Mouse (Mus musculus) myocyte (in vitro differentiated cells): ENCODE results near the gene Gm45808. TPM values are rescaled to one million over a fixed set of nuclear protein-coding genes. Genes with fewer than 3 reads are reported as not detected.
"Not testable (repeated sequence)": the region's sequence is repeated elsewhere in the genome, so short reads cannot be mapped to it uniquely, and the experiment has no call there.

Source experiments
- H3K27me3 ChIP-seq: one replicate; pipeline ENCODE4 v1.6.1; 2011; ENCODE audit not compliant: control insufficient read depth, insufficient read depth, insufficient read length
- H3K36me3 ChIP-seq: one replicate; pipeline ENCODE4 v1.6.1; 2011; ENCODE audit not compliant: control insufficient read depth, insufficient read depth
- H3K4me2 ChIP-seq: one replicate; pipeline ENCODE4 v1.6.1; 2011; ENCODE audit warnings: low read depth, control low read depth
- H3K4me3 ChIP-seq: one replicate; pipeline ENCODE4 v1.5.1; 2011; ENCODE audit warnings: mild to moderate bottlenecking, control low read depth, moderate library complexity
- H3K79me2 ChIP-seq: one replicate; pipeline ENCODE4 v1.6.1; 2011; ENCODE audit not compliant: control insufficient read depth, insufficient read depth
- H3ac ChIP-seq: one replicate; pipeline ENCODE4 v1.6.1; 2011; ENCODE audit not compliant: control insufficient read depth, insufficient read length
- CEBPB ChIP-seq: IDR thresholded peaks from 2 replicates; pipeline ENCODE4 v1.6.1; 2011; ENCODE audit warnings: mild to moderate bottlenecking, moderate library complexity; ENCODE audit not compliant: poor library complexity, insufficient read depth, severe bottlenecking
- E2F4 ChIP-seq: IDR thresholded peaks from one replicate; pipeline ENCODE4 v1.6.1; 2011; ENCODE audit warnings: mild to moderate bottlenecking, control low read depth, moderate library complexity; ENCODE audit not compliant: insufficient read depth
- MYOD1 ChIP-seq, 3 experiments: IDR thresholded peaks; one replicate each; pipeline ENCODE4 v1.6.1; 2011; ENCODE audit warnings: control low read depth in 2 of 3, low read depth in 2 of 3, mild to moderate bottlenecking in 2 of 3, moderate library complexity in 1 of 3; ENCODE audit not compliant: insufficient read length in 2 of 3, control insufficient read depth in 1 of 3
- MYOG ChIP-seq, 3 experiments: IDR thresholded peaks; one replicate each; pipeline ENCODE4 v1.6.1; 2011; ENCODE audit warnings: control low read depth in 2 of 3, low read depth in 2 of 3, mild to moderate bottlenecking in 2 of 3; ENCODE audit not compliant: insufficient read length in 2 of 3, control insufficient read depth in 1 of 3, insufficient read depth in 1 of 3
- POLR2A ChIP-seq: IDR thresholded peaks from one replicate; pipeline ENCODE4 v1.6.1; 2011; ENCODE audit warnings: low read depth, mild to moderate bottlenecking, control low read depth, moderate library complexity; ENCODE audit not compliant: insufficient read length
- REST ChIP-seq: IDR thresholded peaks from one replicate; pipeline ENCODE4 v1.6.1; 2011; ENCODE audit warnings: mild to moderate bottlenecking, control low read depth, moderate library complexity; ENCODE audit not compliant: insufficient read depth, insufficient read length
- SRF ChIP-seq: IDR thresholded peaks from one replicate; pipeline ENCODE4 v1.6.1; 2011; ENCODE audit warnings: low read depth; ENCODE audit not compliant: control insufficient read depth, insufficient read length
- TCF12 ChIP-seq: IDR thresholded peaks from one replicate; pipeline ENCODE4 v1.6.1; 2011; ENCODE audit warnings: mild to moderate bottlenecking, control low read depth; ENCODE audit not compliant: poor library complexity, insufficient read depth, severe bottlenecking
- TCF3 ChIP-seq: IDR thresholded peaks from one replicate; pipeline ENCODE4 v1.6.1; 2011; ENCODE audit warnings: low read depth, control low read depth; ENCODE audit not compliant: insufficient read length
- USF1 ChIP-seq: IDR thresholded peaks from one replicate; pipeline ENCODE4 v1.6.1; 2011; ENCODE audit warnings: low read depth, mild to moderate bottlenecking, control low read depth, moderate library complexity
- polyA plus RNA-seq: library from polyadenylated mRNA; unstranded; fragments of >200 nt; fragmentation: generic; extraction: Trizol; gene quantifications from one replicate; pipeline ENCODE4 v1.2.1, GENCODE M21; 2012; ENCODE audit warnings: missing spikeins

The Gm45808 gene
- polyA plus RNA-seq, 1 experiment: not detected

DNA sequence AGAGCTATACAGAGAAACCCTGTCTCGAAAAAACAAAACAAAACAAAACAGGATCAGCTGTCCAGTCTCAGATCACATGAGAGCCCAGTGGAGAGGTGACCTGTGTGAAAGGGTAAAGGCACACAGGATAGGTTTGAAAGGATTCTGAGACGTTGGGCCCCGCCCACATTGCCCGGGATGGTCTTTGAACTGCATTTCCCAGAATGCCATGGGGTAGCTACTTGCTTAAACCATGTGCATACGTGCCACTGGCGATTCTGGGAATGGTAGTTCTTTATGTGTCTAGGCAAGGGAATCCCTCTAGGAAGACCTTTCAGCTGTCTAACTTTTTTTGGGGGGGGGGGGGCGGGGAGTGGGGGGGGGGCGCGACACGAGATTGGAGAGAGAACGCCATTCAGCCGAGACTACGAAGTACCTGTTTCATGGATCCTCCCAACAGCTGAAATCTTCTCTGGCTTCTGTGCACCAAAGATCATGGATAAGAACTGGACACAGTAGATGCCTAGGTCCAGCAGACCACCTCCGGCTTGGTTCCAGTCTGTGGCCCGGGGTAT, 5.2 kb downstream of the Gm45808 start, which contains the start of gene Tulp2:
Tulp2 (plus strand) TSS at position 504 of the 554 bp plus-strand sequence.
- Histone ChIP-seq H3K79me2 (no peaks in the 10 kb centered on the region), H3K27me3 (no peaks in the 10 kb centered on the region), H3K4me3 (no peak within 1 kb of the TSS), H3K4me2 (no peak within 1 kb of the TSS), H3K36me3 (no peaks in the 10 kb centered on the region), H3ac (no peak within 1 kb of the TSS)
- TF ChIP-seq MYOD1 (IDR thresholded peaks at IDR 0.05; ENCODE audit: control insufficient read depth in 1 of 3, insufficient read length in 2 of 3, low read depth in 2 of 3) (no peak), USF1 (peak; percentile 36)

DNA sequence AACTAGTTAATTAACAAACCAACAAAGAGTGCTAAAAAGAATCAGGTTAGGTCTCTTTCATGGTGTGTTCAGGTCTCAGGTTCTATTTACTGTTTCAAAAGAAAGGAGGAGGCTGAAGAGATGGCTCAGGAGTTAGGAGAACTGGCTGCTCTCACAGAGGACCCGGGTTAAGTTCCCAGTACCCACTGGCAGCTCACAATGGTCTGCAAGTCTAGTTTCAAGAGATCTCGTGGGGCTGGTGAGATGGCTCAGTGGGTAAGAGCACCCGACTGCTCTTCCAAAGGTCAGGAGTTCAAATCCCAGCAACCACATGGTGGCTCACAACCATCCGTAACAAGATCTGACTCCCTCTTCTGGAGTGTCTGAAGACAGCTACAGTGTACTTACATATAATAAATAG, 6.3 kb downstream of the Gm45808 start:
- H3ac ChIP-seq, H3K79me2 ChIP-seq, H3K27me3 ChIP-seq, H3K4me3 ChIP-seq, H3K36me3 ChIP-seq, H3K4me2 ChIP-seq: not testable (repeated sequence)

DNA sequence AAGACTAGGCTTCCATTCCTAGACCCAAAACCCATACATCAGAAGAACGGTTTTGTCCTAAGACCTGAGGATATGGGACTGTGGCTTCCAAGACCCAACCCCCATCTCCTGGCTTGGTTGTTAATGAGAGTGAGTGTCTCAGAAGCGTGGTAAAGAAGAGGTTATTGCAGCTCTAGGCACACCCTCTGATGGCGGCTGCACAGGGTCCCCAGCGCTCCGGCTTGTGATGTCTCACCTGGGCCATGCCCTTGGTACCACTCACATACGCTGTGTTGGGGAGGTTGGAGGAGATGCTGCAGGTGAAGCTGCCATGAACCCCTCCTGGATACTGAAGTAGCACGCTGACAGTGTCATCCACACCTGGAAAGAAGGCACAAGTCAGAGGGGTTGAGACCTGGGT, 7.8 kb downstream of the Gm45808 start:
- H3ac ChIP-seq: no peak overlapping the region

DNA sequence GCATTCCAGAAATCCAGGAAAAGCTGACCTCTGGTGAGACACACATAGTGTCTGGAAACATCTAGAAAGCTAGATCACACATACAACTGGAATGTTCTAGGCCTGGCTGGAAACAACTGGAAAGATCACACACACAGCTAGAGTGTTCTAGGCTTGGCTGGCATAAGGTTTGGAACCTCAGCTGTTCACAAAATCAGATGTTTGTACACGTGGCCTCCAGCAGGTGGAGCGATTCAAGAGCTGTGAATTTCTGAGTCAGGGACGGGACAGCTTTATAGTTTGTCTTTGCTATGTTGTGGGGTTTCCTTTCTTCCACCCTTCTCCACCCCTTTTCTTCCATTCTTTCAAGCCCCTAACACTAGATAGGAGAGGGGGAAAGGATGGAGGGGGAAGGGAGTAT, 9.6 kb downstream of the Gm45808 start:
- Histone ChIP-seq H3K4me2 (peak overlapping the region; percentile 64), H3K4me3 (no peak overlapping the region), H3K79me2 (no peaks in the 10 kb centered on the region), H3ac (no peak overlapping the region), H3K27me3 (no peaks in the 10 kb centered on the region), H3K36me3 (no peaks in the 10 kb centered on the region)
- TF ChIP-seq MYOD1 (IDR thresholded peaks at IDR 0.05; ENCODE audit: control insufficient read depth in 1 of 3, insufficient read length in 2 of 3, low read depth in 2 of 3): peak; percentile 42 to 53 (median 51)
- TF ChIP-seq POLR2A: no peak
- peak in 2 of 3 experiments; percentile 46 to 70 for TF ChIP-seq MYOG (IDR thresholded peaks at IDR 0.05; ENCODE audit: control insufficient read depth in 1 of 3, insufficient read depth in 1 of 3, insufficient read length in 2 of 3, low read depth in 2 of 3)
- peak; percentile 69 for TF ChIP-seq USF1

More for the DNA sequence above, 7.8 kb downstream of the Gm45808 start:
- Histone ChIP-seq H3K36me3 (no peaks in the 10 kb centered on the region), H3K27me3 (no peaks in the 10 kb centered on the region), H3K4me3 (no peak overlapping the region), H3K4me2 (no peak overlapping the region), H3K79me2 (no peaks in the 10 kb centered on the region)
- TF ChIP-seq CEBPB: no peak
- no peak for TF ChIP-seq USF1
- no peak for TF ChIP-seq MYOD1 (IDR thresholded peaks at IDR 0.05; ENCODE audit: control insufficient read depth in 1 of 3, insufficient read length in 2 of 3, low read depth in 2 of 3)
- no peak for TF ChIP-seq POLR2A
- no peak for TF ChIP-seq TCF3
- no peak for TF ChIP-seq MYOG (IDR thresholded peaks at IDR 0.05; ENCODE audit: control insufficient read depth in 1 of 3, insufficient read depth in 1 of 3, insufficient read length in 2 of 3, low read depth in 2 of 3)
- no peak for TF ChIP-seq E2F4

DNA sequence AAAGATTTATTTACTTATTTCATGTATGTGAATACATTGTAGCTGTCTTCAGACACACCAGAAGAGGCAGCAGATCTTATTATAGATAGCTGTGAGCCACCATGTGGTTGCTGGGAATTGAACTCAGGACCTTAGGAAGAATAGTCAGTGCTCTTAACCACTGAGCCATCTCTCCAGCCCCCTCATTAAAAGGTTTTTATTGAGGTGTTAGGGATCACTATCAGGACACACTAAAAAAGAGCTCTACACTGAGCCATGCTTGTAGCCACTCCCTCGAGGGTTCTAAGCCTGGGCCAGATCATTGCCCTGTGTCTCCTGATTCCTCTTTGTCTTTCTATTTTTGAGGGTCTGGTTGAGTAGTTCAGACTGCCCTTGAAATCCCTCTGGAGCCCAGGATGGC, 10.2 kb downstream of the Gm45808 start:
- no peak for TF ChIP-seq TCF3
- TF ChIP-seq MYOG (IDR thresholded peaks at IDR 0.05; ENCODE audit: control insufficient read depth in 1 of 3, insufficient read depth in 1 of 3, insufficient read length in 2 of 3, low read depth in 2 of 3): no peak
- no peak for TF ChIP-seq REST
- no peak for TF ChIP-seq SRF
- TF ChIP-seq TCF12: no peak
- no peak for TF ChIP-seq POLR2A
- TF ChIP-seq USF1: no peak
- no peak for TF ChIP-seq E2F4
- H3ac ChIP-seq: no peak overlapping the region
- no peak overlapping the region for H3K4me2 ChIP-seq
- no peaks in the 10 kb centered on the region for H3K79me2 ChIP-seq
- H3K4me3 ChIP-seq: no peak overlapping the region
- H3K36me3 ChIP-seq: no peaks in the 10 kb centered on the region
- no peaks in the 10 kb centered on the region for H3K27me3 ChIP-seq

DNA sequence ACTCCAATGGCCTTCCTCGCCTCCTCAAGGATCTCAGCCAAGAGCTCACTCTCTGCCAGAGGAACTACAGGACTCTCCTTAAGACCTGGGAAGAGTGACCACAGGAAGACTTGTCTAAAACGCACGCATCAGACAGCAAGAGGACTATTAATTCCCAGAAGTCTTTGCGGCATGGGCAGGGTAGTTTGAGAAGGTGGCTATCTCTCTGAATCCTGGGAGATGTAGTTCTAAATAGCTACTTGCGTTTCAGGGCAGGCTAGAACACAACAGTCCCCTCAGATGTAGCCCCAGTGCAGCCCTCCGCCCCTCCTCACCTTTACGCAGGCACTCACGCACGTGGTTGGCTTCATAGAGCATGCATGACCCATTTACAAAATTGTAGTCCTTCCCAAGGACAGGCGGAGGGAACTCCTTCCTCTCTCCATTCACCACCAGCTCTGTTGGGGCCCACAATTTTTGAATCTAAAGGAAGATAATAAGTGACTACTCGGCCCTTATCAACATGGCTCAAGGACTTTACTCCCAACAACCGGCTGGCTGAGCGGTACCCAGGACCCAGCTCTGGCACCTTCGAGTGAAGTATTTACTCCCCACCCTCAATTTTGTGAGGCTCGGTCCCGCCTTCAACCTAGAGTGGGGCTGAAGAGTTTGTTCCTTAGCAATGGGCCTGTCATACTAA, 11.2 kb downstream of the Gm45808 start:
- no peak for TF ChIP-seq USF1
- peak; percentile 22 for TF ChIP-seq POLR2A
- TF ChIP-seq MYOG (IDR thresholded peaks at IDR 0.05; ENCODE audit: control insufficient read depth in 1 of 3, insufficient read depth in 1 of 3, insufficient read length in 2 of 3, low read depth in 2 of 3): no peak
- no peaks in the 10 kb centered on the region for H3K36me3 ChIP-seq
- H3K4me3 ChIP-seq: peak overlapping the region; percentile 1
- H3K27me3 ChIP-seq: no peaks in the 10 kb centered on the region
- H3K4me2 ChIP-seq: peak overlapping the region; percentile 80
- no peaks in the 10 kb centered on the region for H3K79me2 ChIP-seq
- no peak overlapping the region for H3ac ChIP-seq
